Mouse (Mus musculus) testis, adult 2 months (tissue): Measurements from ENCODE around the gene Chst11.

Experiments used
- CTCF ChIP-seq: fragments of 200-500 bp; IDR thresholded peaks from 2 replicates; pipeline ENCODE4 v1.5.1; 2012; ENCODE audit warnings: low read depth, mild to moderate bottlenecking, inconsistent platforms, low read length, moderate library complexity; ENCODE audit not compliant: control insufficient read depth, insufficient read depth, insufficient replicate concordance
- POLR2A ChIP-seq: fragments of 200-500 bp; IDR thresholded peaks from 2 replicates; pipeline ENCODE4 v1.6.1; 2012; ENCODE audit warnings: low read depth, mild to moderate bottlenecking, inconsistent platforms, low read length, moderate library complexity; ENCODE audit not compliant: control insufficient read depth

DNA sequence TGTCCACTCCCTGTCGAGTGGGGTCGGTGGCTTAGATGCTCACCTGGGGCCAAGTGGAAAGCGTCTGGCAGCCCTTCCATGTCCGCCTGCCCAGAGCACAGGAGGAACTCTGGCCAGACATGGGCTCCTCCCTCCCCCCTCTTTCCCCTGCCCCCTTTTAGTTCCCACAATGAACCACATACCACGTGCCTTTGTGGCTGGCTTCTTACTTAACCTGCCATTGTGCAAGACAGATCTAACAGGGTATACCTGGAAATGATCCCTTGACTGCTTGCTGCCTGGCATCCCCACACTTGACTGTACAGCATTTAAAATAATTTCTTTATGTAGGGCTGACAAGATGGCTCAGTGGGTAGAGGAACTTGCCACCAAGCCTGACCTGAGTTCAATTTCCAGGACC is 15.7 kb upstream of the Chst11 start:
- TF ChIP-seq POLR2A (no peak), CTCF (no peak)
